Mouse (Mus musculus): ENCODE measurements around the gene Zfyve21. TPM values are rescaled to one million over a fixed set of nuclear protein-coding genes. Genes with fewer than 3 reads are reported as not detected.

Zfyve21 gene
- polyA plus RNA-seq, 1 experiment, result 23.8 TPM

GRCm38 (mm10) chr12:111864206-111864824 lies 50.3 kb downstream of the Zfyve21 start:
- Histone ChIP-seq H3K4me3 (ENCODE audit: control insufficient read depth, low read depth, low read length) (no peak overlapping the region), H3K36me3 (ENCODE audit: control insufficient read depth, insufficient read depth, low read length) (no peaks in the 10 kb centered on the region), H3K4me1 (ENCODE audit: control insufficient read depth, insufficient read depth, low read length) (no peaks in the 10 kb centered on the region), H3K27ac (ENCODE audit: control insufficient read depth, insufficient read depth, low read depth, low read length) (no peak overlapping the region), H3K27me3 (ENCODE audit: control insufficient read depth, insufficient read depth, low read length) (no peaks in the 10 kb centered on the region)
- TF ChIP-seq POLR2A (IDR thresholded peaks at IDR 0.05; ENCODE audit: control insufficient read depth, low read depth, low read length), result no peak
- TF ChIP-seq CTCF (IDR thresholded peaks at IDR 0.05; ENCODE audit: control insufficient read depth, insufficient read depth, insufficient replicate concordance, low read depth, low read length), result no peak

GRCm38 (mm10) chr12:111869806-111870205 lies 55.8 kb downstream of the Zfyve21 start:
- TF ChIP-seq CTCF (IDR thresholded peaks at IDR 0.05; ENCODE audit: control insufficient read depth, insufficient read depth, insufficient replicate concordance, low read depth, low read length) (no peak), POLR2A (IDR thresholded peaks at IDR 0.05; ENCODE audit: control insufficient read depth, low read depth, low read length) (no peak)
- no peaks in the 10 kb centered on the region; the same call in 1 of the 2 replicates for H3K36me3 ChIP-seq (ENCODE audit: control insufficient read depth, insufficient read depth, low read length)
- H3K27ac ChIP-seq (ENCODE audit: control insufficient read depth, insufficient read depth, low read depth, low read length), result no peak overlapping the region
- no peaks in the 10 kb centered on the region for H3K27me3 ChIP-seq (ENCODE audit: control insufficient read depth, insufficient read depth, low read length)
- no peaks in the 10 kb centered on the region for H3K4me1 ChIP-seq (ENCODE audit: control insufficient read depth, insufficient read depth, low read length)
- no peak overlapping the region for H3K4me3 ChIP-seq (ENCODE audit: control insufficient read depth, low read depth, low read length)

- TF ChIP-seq CTCF (IDR thresholded peaks at IDR 0.05; ENCODE audit: control insufficient read depth, insufficient read depth, insufficient replicate concordance, low read depth, low read length) (no peak), POLR2A (IDR thresholded peaks at IDR 0.05; ENCODE audit: control insufficient read depth, low read depth, low read length) (no peak)
- no peaks in the 10 kb centered on the region for H3K27me3 ChIP-seq (ENCODE audit: control insufficient read depth, insufficient read depth, low read length)
- H3K36me3 ChIP-seq (ENCODE audit: control insufficient read depth, insufficient read depth, low read length), result no peaks in the 10 kb centered on the region; the same call in 1 of the 2 replicates
- no peak overlapping the region for H3K4me3 ChIP-seq (ENCODE audit: control insufficient read depth, low read depth, low read length)
- H3K27ac ChIP-seq (ENCODE audit: control insufficient read depth, insufficient read depth, low read depth, low read length), result no peak overlapping the region
- no peaks in the 10 kb centered on the region for H3K4me1 ChIP-seq (ENCODE audit: control insufficient read depth, insufficient read depth, low read length)
Observed at GRCm38 (mm10) chr12:111870811-111871210, 56.8 kb downstream of the Zfyve21 start.

GRCm38 (mm10) chr12:111872079-111872478 lies 58.1 kb downstream of the Zfyve21 start:
- H3K27me3 ChIP-seq (ENCODE audit: control insufficient read depth, insufficient read depth, low read length), result no peaks in the 10 kb centered on the region
- H3K36me3 ChIP-seq (ENCODE audit: control insufficient read depth, insufficient read depth, low read length), result no peaks in the 10 kb centered on the region; the same call in 1 of the 2 replicates
- no peak overlapping the region for H3K27ac ChIP-seq (ENCODE audit: control insufficient read depth, insufficient read depth, low read depth, low read length)
- H3K4me1 ChIP-seq (ENCODE audit: control insufficient read depth, insufficient read depth, low read length), result no peaks in the 10 kb centered on the region
- no peak overlapping the region for H3K4me3 ChIP-seq (ENCODE audit: control insufficient read depth, low read depth, low read length)
- no peak for TF ChIP-seq CTCF (IDR thresholded peaks at IDR 0.05; ENCODE audit: control insufficient read depth, insufficient read depth, insufficient replicate concordance, low read depth, low read length)
- no peak for TF ChIP-seq POLR2A (IDR thresholded peaks at IDR 0.05; ENCODE audit: control insufficient read depth, low read depth, low read length)

- H3K27ac ChIP-seq (ENCODE audit: control insufficient read depth, insufficient read depth, low read depth, low read length), result no peak overlapping the region
- no peaks in the 10 kb centered on the region for H3K27me3 ChIP-seq (ENCODE audit: control insufficient read depth, insufficient read depth, low read length)
- H3K4me1 ChIP-seq (ENCODE audit: control insufficient read depth, insufficient read depth, low read length), result no peaks in the 10 kb centered on the region
- no peak overlapping the region for H3K4me3 ChIP-seq (ENCODE audit: control insufficient read depth, low read depth, low read length)
- H3K36me3 ChIP-seq (ENCODE audit: control insufficient read depth, insufficient read depth, low read length), result no peaks in the 10 kb centered on the region; the same call in 1 of the 2 replicates
- TF ChIP-seq POLR2A (IDR thresholded peaks at IDR 0.05; ENCODE audit: control insufficient read depth, low read depth, low read length), result no peak
- TF ChIP-seq CTCF (IDR thresholded peaks at IDR 0.05; ENCODE audit: control insufficient read depth, insufficient read depth, insufficient replicate concordance, low read depth, low read length), result no peak
Observed at GRCm38 (mm10) chr12:111874601-111875140, 60.7 kb downstream of the Zfyve21 start.

GRCm38 (mm10) chr12:111875499-111875898 lies 61.5 kb downstream of the Zfyve21 start:
- TF ChIP-seq CTCF (IDR thresholded peaks at IDR 0.05; ENCODE audit: control insufficient read depth, insufficient read depth, insufficient replicate concordance, low read depth, low read length), result no peak
- no peak for TF ChIP-seq POLR2A (IDR thresholded peaks at IDR 0.05; ENCODE audit: control insufficient read depth, low read depth, low read length)
- H3K27me3 ChIP-seq (ENCODE audit: control insufficient read depth, insufficient read depth, low read length), result no peaks in the 10 kb centered on the region
- no peaks in the 10 kb centered on the region for H3K4me1 ChIP-seq (ENCODE audit: control insufficient read depth, insufficient read depth, low read length)
- H3K36me3 ChIP-seq (ENCODE audit: control insufficient read depth, insufficient read depth, low read length), result no peaks in the 10 kb centered on the region; the same call in 1 of the 2 replicates
- no peak overlapping the region for H3K4me3 ChIP-seq (ENCODE audit: control insufficient read depth, low read depth, low read length)
- no peak overlapping the region for H3K27ac ChIP-seq (ENCODE audit: control insufficient read depth, insufficient read depth, low read depth, low read length)

- TF ChIP-seq CTCF (IDR thresholded peaks at IDR 0.05; ENCODE audit: control insufficient read depth, insufficient read depth, insufficient replicate concordance, low read depth, low read length) (peak; percentile 64; the same call in 1 of the 2 replicates), POLR2A (IDR thresholded peaks at IDR 0.05; ENCODE audit: control insufficient read depth, low read depth, low read length) (no peak)
- no peak overlapping the region for H3K27ac ChIP-seq (ENCODE audit: control insufficient read depth, insufficient read depth, low read depth, low read length)
- no peaks in the 10 kb centered on the region for H3K36me3 ChIP-seq (ENCODE audit: control insufficient read depth, insufficient read depth, low read length)
- no peak overlapping the region for H3K4me3 ChIP-seq (ENCODE audit: control insufficient read depth, low read depth, low read length)
- H3K27me3 ChIP-seq (ENCODE audit: control insufficient read depth, insufficient read depth, low read length), result no peaks in the 10 kb centered on the region
- H3K4me1 ChIP-seq (ENCODE audit: control insufficient read depth, insufficient read depth, low read length), result no peaks in the 10 kb centered on the region
Observed at GRCm38 (mm10) chr12:111878213-111878612, 64.2 kb downstream of the Zfyve21 start.

Other genes with a start within 250 kb of the Zfyve21 start
- 17.0 and 21.4 TPM in 2 replicates for gene Mark3, start 239.6 kb upstream of the Zfyve21 start, polyA plus RNA-seq (2012; rRNA removed)
- gene Ckb, start 141.8 kb upstream of the Zfyve21 start, polyA plus RNA-seq (2012; rRNA removed), result 13.2 and 37.1 TPM in 2 replicates
- gene Trmt61a, start 136.1 kb upstream of the Zfyve21 start, polyA plus RNA-seq (2012; rRNA removed), result 11.0 and 11.9 TPM in 2 replicates
- 747 and 947 TPM in 2 replicates for gene Bag5, start 100.9 kb upstream of the Zfyve21 start, polyA plus RNA-seq (2012; rRNA removed)
- gene Apopt1, start 100.9 kb upstream of the Zfyve21 start, polyA plus RNA-seq (2012; rRNA removed), result 39.9 and 47.5 TPM in 2 replicates
- 9.6 and 11.1 TPM in 2 replicates for gene Klc1, start 55.3 kb upstream of the Zfyve21 start, polyA plus RNA-seq (2012; rRNA removed)
- 7.6 and 8.7 TPM in 2 replicates for gene Xrcc3, start 297 bp upstream of the Zfyve21 start, polyA plus RNA-seq (2012; rRNA removed)
- 17.1 and 19.1 TPM in 2 replicates for gene Ppp1r13b, start 93.9 kb downstream of the Zfyve21 start, polyA plus RNA-seq (2012; rRNA removed)
- 83.3 and 94.8 TPM in 2 replicates for gene Atp5mpl, start 152.8 kb downstream of the Zfyve21 start, polyA plus RNA-seq (2012; rRNA removed)
- gene Tdrd9, start 157.4 kb downstream of the Zfyve21 start, polyA plus RNA-seq (2012; rRNA removed), result 48.9 and 54.7 TPM in 2 replicates
- not detected in 2 replicates for gene Rd3l, start 167.1 kb downstream of the Zfyve21 start, polyA plus RNA-seq (2012; rRNA removed)